Mouse (Mus musculus) layer of hippocampus, adult 9-11 months (tissue): ENCODE results near the gene Serpina6.

ENCODE experiments used
- DNase-seq: peaks from one replicate; pipeline ENCODE4 v3.0.0; 2022

Gene Serpina6

GRCm38 (mm10) chr12:103655123-103656044, 1.6 kb downstream of the Serpina6 start:
- DNase-seq = no peak

DNA sequence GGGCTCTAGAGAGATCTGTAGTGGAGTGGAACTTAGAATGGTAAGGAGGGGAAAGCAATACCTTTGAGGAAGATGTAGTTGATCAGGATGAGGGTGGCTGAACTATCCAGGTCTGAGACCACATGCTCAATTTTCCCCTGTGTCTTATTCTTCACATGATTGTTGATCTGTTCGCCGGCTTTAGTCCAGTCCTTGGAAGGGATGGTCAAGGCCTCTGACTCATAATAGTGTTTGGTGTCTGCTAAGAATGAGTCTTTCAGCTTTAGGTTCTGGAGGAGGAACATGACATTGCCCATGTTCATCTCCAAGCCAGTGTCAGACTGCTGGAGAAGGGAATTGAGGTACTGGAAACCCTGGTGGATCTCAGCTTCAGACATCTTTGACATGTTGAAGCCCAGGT, 3.2 kb downstream of the Serpina6 start:
- DNase-seq = no peak

DNA sequence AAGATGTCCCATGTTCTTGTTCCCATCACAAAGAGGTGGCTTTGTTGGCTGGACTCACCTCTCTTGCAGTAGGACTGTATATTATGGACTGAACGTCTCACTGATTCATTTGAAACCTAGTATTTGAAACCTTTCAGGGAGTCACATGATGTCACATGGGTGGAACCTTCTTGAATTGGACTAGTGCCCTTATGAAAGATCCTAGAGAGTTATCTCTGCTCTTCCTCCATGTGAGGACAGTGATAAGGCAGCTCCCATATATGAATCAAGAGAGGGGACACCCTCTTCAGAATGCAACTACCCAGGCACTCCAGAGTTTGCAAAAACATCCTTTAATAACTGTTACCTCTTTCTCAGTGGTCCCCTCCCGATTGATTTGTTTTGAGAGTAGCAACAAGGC, 10.7 kb downstream of the Serpina6 start:
- DNase-seq = no peak

DNA sequence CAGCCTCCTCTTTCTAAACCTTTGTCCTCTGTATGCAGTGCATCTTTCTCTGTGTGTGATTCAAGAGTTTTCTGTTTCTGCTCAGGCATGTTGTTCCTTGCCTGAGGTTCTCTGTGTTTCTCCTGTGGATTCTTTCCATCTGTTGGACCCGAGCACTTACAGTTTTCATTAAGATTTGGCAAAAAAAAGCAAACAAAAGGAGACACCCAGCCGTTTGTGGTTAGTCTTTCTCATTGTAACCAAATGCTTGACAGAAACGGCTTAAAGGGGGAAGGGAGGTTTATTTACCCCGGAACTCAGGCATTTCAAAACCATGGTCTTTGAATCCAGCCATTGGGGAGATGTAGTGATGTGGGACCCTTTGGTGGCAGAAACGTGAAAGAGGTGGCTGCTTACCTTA, 12.4 kb downstream of the Serpina6 start:
- no peak for DNase-seq

- no peak for DNase-seq
These were observed 13.2 kb downstream of the Serpina6 start for GRCm38 (mm10) chr12:103643818-103644217.

DNA sequence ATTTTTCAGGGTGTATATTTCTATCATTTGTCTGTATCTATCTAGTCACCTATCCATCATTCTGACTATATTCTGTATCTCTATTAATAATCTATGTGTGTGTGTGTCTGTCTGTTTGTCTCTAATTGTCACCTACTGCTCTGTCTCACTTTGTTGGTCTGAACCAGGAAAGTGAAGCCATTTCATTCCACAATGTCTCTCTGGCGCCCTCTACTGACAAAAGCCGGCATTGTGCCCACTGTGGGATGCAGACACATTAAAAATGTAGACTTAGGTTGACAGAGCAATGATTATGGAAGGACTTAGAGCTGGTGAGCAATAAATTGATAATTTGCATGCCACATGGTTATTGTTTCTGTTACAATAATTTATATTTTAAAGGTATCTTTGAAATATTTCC, 13.7 kb downstream of the Serpina6 start:
- DNase-seq = peak; percentile 69

- DNase-seq = no peak
These were observed 21.2 kb downstream of the Serpina6 start for GRCm38 (mm10) chr12:103635846-103636245.

DNA sequence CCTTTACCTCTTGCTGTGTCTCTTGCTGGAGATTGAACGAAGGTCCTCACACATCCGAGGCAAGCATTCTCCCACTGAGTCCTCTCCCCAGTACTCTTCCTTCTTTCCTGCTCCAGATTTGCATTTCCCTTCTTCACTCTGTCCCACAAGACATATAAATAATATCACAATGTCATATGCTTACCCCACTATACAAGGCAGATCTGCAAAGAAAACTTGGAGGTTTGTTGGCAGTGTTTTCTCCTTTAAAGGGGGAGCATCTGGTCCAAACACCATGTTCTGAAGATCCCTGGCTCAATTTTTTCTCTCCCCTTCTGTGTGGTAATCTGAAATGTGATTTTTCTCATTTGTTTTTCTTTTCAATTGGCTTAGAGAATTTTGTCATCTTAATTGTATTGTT, 22.6 kb downstream of the Serpina6 start:
- no peak for DNase-seq

DNA sequence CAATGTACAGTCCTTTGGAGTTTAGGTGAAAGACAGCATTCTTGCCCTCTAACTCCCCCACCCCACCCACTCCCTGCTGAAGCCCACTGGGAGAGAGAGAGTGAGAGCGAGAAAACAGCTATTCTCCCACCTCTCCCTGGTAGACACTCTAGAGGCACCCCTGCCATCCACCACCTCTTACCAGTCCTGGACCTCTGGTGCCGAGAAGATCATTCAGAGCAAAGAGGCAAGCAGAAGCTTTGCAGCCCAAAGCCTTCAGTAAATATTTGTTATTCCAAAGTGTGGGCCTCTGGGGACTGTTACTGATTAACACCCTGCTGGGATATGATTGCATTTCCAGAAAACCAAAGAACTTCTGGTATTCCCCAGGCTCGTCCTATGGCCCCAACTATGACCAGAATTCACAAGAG, 25.8 kb downstream of the Serpina6 start, which contains the start of gene Serpina10:
TSS of gene Serpina10 (minus strand) at position 242 of the 410 bp plus-strand sequence.
- no peak for DNase-seq

GRCm38 (mm10) chr12:103616860-103617261, 40.2 kb downstream of the Serpina6 start:
- DNase-seq = no peak

- DNase-seq = no peak
These were observed 41.3 kb downstream of the Serpina6 start for GRCm38 (mm10) chr12:103615734-103616133.

DNA sequence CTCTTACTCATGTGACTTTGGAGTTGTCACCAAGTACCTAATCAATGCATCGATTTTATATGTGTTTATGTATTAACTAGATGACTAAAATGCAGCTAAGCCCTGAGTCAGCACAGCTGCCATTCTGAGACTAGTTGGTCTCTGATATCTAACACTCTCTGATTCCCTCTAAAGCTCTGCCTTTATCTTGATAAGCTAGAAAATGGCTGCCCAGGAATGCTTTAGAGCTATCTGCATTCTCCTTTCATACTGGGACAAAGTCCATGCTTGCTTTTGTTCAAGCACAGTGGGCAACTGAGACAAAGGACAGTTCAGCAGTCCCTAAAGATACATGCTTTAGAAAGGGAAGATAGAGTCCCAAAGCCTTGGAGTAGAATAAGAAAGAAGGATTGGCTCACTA, 41.9 kb downstream of the Serpina6 start:
- DNase-seq = no peak

GRCm38 (mm10) chr12:103601839-103602238, 55.2 kb downstream of the Serpina6 start:
- DNase-seq = no peak

DNA sequence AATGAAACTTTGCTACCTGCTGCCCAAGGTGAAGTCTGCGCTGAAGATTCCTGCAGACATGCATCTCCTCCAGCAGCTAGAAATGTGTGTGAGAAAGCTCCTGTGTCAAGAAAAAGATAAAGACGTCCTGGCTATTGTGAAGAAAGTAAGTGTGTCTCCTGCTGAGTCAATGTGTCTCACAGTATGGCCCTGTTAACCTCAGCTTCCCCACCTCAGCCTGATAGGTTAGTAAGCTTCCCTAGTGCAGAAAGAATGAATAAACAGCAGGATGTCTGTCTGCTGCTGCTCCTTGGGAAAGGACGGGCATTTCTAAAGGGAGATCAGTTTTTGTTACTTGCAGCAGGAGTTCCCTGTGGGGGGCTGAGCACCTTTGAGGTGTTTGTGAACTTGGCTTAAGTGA, 56.6 kb downstream of the Serpina6 start:
- DNase-seq = no peak

DNA sequence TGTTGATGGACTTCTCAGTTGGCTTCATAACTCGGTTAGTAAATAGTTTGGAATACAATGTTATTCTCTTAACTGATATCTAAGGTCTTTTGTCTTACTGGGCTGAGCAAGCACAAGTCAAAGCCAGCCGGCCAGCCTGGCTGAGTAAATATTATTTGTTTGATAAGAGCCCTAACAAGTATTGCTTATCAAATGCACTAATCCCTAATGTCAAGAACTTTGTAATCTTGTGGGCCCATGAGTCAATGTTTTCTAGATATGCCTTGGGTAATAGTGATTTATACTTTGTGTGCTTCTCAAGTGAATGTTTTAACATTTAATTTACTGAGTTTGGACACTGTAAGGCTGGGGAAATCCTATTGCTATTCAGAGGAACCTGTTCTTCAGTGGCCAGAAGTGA, 58.6 kb downstream of the Serpina6 start:
- DNase-seq = no peak
